18 mouse cellular contexts compared by ENCODE assay signal in genomic region chr8:110039216-110039615, GRCm38 (mm10). TPM values are rescaled to one million over a fixed set of nuclear protein-coding genes. Genes with fewer than 3 reads are reported as not detected.
"Had no signal": no experiment of that assay in that cellular context is flagged by ENCODE, and none has a peak within 500 bp of the region (broad histone marks: within the 10 kb centered on the region; RNA-seq: fewer than 3 reads in every experiment).

No protein-coding gene starts in this region.

- H3K9me3 ChIP-seq: limb, embryonic 10.5 days; liver, embryonic 15.5 days; midbrain, embryonic 12.5 days; neural tube, embryonic 13.5 days had no signal

- H3K4me3 ChIP-seq: left cerebral cortex, adult 2 months; limb, embryonic 10.5 days; liver, embryonic 15.5 days; midbrain, embryonic 12.5 days; neural tube, embryonic 13.5 days had no signal

- H3K4me1 ChIP-seq: limb, embryonic 10.5 days; liver, embryonic 15.5 days; neural tube, embryonic 13.5 days had no signal

- H3K9ac ChIP-seq: liver, embryonic 15.5 days; midbrain, embryonic 12.5 days; neural tube, embryonic 13.5 days had no signal

- H3K27ac ChIP-seq: left cerebral cortex, adult 2 months; limb, embryonic 10.5 days; liver, embryonic 15.5 days; macrophage; midbrain, embryonic 12.5 days; neural tube, embryonic 13.5 days had no signal

- H3K4me2 ChIP-seq: liver, embryonic 11.5 days; liver, embryonic 15.5 days; midbrain, embryonic 12.5 days; neural tube, embryonic 13.5 days had no signal

- H3K36me3 ChIP-seq: limb, embryonic 10.5 days; liver, embryonic 15.5 days; midbrain, embryonic 12.5 days; neural tube, embryonic 13.5 days had no signal

- DNase-seq: kidney, adult 2 months; kidney, postnatal 25 days; lung, adult 2 months; lung, postnatal 14 days; spleen, adult 18-20 months; thymus, postnatal 14 days had no signal

- H3K27me3 ChIP-seq: liver, embryonic 15.5 days; midbrain, embryonic 12.5 days; neural tube, embryonic 13.5 days had no signal

- ATAC-seq: inflammation-experienced regulatory T-cells, adult 6 months; midbrain, embryonic 16.5 days had no signal

RNA-seq across cellular contexts. Expression of gene Chst4, which starts 0.3 kb away (rescaled TPM):
- polyA plus RNA-seq: inflammation-experienced regulatory T-cells, adult 6 months; limb, embryonic 10.5 days; limb, embryonic 14.5 days; liver, embryonic 11.5 days; liver, embryonic 15.5 days; macrophage; midbrain, embryonic 12.5 days; midbrain, embryonic 16.5 days; neural tube, embryonic 13.5 days had no signal

RNA-seq across cellular contexts. Expression of gene Zfp612, which starts 40.3 kb away (rescaled TPM):
- polyA plus RNA-seq: macrophage had no signal

RNA-seq across cellular contexts. Expression of gene Tat, which starts 49.0 kb away (rescaled TPM):
- polyA plus RNA-seq: inflammation-experienced regulatory T-cells, adult 6 months; kidney, adult 2 months; kidney, embryonic 16.5 days; limb, embryonic 10.5 days; macrophage; midbrain, embryonic 12.5 days; midbrain, embryonic 16.5 days; neural tube, embryonic 13.5 days; stomach, embryonic 16.5 days had no signal
